Mouse (Mus musculus) spleen, adult 18-20 months (tissue): ENCODE results near the gene Akap14.
A peak's percentile ranks its signal among the peaks of the same experiment; 100 is the strongest.
"Not testable (repeated sequence)": the region's sequence is repeated elsewhere in the genome, so short reads cannot be mapped to it uniquely, and the experiment has no call there.

Experiments used
- DNase-seq, 2 experiments: peaks; one replicate each; pipeline ENCODE4 v3.0.0; 2022; ENCODE audit warnings: mixed read lengths in 2 of 2

Akap14 gene

DNA sequence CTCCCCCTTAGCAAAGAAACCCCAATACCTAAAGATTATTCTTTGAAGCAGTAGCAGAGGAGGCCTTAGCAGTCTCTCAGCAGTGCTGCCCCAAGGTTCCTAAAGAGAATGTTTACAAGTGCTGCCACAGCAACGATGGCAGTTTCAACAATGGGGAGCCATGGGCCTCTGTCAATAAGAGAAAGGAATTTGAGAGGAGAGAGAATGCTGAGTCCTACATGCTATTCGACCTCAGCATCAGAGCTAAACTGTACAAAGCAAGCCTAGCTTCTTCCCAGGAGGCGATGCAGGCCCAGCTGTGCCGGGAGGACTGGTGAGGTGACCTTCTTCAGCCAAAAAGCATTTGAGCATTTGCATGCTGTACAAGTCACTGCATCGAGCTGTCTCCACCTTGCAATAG lies at the start of gene Akap14:
TSS of gene Akap14 (minus strand) at position 101 of the 400 bp plus-strand sequence.
- no peak for DNase-seq

GRCm38 (mm10) chrX:37210941-37211340 lies 42.3 kb upstream of the Akap14 start, which contains the start of gene Gm9:
TSS of gene Gm9 (minus strand) at chrX:37211041.
- no peak for DNase-seq

GRCm38 (mm10) chrX:37198676-37199075 lies 30.0 kb upstream of the Akap14 start:
- DNase-seq: no peak

- no peak for DNase-seq
Observed at GRCm38 (mm10) chrX:37191744-37192379, 23.2 kb upstream of the Akap14 start.

GRCm38 (mm10) chrX:37191105-37191743 lies 22.6 kb upstream of the Akap14 start, which contains the start of the genes Ndufa1 and Rnf113a1:
TSS of gene Ndufa1 (minus strand) at chrX:37191163.
TSS of gene Rnf113a1 (plus strand) at chrX:37191245.
- DNase-seq: peak; percentile 69 to 78

DNA sequence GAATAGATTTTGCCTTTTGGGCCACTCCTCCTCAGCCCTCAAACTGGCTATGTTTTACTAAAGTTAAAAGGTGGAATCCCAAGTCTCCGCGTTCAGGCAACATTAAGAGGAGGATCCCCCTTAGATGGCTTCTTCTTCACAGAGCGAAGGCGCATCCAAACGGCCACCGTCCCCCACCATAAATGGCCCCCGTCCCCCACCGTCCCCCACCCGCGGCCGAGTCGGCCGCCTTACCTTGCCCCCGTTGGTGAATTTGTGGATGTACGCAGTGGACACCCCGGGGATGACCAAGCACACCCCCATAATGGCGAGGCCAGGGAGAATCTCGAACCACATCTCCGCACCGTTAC lies 22.1 kb upstream of the Akap14 start:
- no peak for DNase-seq

DNA sequence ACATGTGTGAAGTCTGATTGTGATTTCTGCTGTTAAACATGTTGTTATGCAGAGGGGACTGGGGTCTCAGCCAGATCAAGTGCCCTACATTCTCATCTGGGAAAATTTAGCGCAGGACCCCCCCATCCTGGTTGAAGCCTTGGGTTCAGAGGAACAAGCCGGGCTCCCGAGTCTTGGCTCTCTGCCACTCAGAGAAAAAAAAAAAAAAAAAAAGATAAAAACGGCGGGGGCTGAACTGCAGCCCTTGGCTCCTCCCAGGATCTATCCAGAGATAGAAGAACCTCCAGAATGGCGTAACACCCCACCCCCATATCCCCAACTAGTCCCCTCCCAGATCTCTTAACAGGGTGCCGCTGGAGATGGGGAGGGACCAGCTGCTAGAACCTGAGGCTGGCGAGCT lies 15.8 kb upstream of the Akap14 start:
- not testable (repeated sequence) for DNase-seq

DNA sequence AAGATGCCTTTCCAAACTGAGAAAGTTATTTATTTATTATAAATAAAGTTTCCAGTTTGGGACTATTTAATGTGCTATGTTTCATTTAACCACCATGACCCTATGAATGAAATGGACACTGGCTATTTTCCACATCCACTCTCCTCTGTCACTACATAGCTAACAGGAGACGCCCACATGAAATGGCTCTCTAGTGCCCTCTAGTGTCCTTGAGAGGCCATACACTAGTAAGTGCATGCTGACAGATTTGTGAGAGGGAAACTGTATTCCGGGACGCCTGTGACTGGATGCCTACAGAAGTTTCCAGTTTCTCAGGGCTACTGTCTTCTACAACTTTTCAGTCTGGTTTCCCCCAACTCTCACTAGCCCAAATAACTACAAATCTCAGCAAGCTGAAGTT lies 1.6 kb downstream of the Akap14 start:
- peak in 1 of 2 experiments; percentile 12 for DNase-seq

GRCm38 (mm10) chrX:37163115-37163514 lies 5.5 kb downstream of the Akap14 start:
- DNase-seq: no peak

DNA sequence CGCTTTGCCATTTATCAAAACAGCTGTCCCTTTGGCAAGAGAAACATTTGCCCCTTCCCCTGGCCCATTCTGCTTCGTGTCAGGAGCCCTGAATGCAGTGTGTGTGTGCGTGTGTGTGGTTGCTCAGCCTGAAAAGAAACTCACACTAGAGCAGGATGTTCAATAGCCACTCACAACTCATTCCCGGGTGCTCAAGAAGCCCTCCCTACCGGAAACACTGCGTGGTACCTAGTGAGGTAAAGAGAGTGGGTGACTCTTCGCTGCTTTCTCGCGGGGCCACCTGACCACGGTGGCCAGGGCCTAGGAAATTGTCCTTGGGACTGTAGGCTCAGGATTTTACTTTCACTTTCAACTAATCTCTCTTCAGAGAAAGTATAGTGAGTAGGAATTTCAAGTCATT lies 7.5 kb downstream of the Akap14 start:
- no peak for DNase-seq

DNA sequence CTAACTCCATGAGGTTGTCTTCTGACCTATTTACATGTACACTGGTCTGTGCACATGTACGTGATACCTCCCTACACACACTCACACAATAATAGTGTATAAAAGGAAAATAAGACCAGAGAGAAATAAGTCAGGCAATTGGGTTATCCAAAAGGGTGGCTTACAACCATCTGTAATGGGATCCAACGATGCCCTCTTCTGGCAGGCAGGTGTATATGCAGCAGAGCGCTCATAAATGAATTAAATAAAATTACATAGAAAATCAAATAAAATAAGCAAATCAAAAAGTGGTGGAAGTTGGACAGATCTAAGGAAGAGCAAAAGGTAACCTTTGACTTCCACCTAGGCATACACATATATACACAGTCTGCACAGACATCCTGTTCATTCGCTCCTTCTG lies 10.8 kb downstream of the Akap14 start:
- DNase-seq: no peak

DNA sequence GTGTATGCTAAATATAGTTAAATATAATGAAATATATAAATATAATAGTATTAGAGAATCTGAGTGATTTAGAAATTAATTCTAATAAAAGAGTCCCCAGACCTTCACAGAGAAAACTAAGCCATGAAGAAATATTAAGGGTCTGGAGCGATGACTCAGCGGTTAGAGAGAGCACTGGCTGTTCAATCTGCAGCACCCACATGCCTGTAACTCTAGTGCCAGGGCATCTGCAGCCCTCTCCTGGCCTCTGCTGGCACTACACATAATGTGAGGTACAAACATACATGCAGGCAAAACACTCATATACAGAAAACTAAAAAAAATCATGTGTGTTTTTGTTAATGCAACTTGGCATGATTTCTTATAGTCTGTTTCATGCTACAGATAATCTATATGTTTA lies 23.7 kb downstream of the Akap14 start:
- DNase-seq: peak in 1 of 2 experiments; percentile 29

DNA sequence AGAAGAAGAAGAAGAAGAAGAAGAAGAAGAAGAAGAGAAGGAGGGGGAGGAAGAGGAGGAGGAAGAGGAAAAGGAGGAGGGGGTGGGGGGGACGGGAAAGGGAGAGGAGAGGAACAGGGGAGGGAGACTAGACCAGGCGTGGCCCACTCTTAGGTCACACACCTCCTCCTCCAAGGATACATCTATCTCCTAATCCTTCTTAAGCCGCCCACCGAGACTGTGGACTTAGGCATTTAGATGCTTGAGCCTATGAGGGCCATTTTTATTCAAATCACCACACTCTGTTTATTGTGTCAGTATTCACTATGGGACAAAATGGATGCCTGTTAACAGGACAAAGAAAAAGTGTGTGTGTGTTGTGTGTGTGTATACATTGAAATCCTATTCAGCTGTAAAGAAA lies 24.1 kb downstream of the Akap14 start:
- DNase-seq: not testable (repeated sequence)

- DNase-seq: no peak
Observed at GRCm38 (mm10) chrX:37141732-37142131, 26.9 kb downstream of the Akap14 start.

- DNase-seq: peak; percentile 32 to 68
Observed at GRCm38 (mm10) chrX:37126671-37127358, 41.8 kb downstream of the Akap14 start, which contains the start of gene Nkap. TSS of gene Nkap (plus strand) at chrX:37126795.

DNA sequence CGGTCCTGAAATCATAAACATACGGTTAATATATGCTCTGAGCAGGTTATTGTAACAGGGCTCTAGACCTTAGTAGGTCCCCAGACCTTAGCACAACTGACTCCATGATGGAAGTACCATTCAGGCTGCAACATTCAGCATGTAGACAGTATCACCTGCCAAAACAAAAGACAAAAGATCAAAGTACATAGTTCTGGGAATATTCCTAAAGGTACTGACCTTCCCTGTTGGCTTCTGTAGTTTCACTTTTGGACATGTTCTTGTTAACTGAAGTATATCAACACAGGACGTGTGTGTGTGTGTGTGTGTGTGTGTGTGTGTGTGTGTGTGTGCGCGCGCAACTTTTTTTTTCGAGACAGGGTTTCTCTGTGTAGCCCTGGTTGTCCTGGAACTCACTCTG lies 43.1 kb downstream of the Akap14 start:
- DNase-seq: no peak

- DNase-seq: no peak
Observed at GRCm38 (mm10) chrX:37120212-37120611, 48.4 kb downstream of the Akap14 start.

GRCm38 (mm10) chrX:37119585-37119984 lies 49.1 kb downstream of the Akap14 start:
- no peak for DNase-seq

DNA sequence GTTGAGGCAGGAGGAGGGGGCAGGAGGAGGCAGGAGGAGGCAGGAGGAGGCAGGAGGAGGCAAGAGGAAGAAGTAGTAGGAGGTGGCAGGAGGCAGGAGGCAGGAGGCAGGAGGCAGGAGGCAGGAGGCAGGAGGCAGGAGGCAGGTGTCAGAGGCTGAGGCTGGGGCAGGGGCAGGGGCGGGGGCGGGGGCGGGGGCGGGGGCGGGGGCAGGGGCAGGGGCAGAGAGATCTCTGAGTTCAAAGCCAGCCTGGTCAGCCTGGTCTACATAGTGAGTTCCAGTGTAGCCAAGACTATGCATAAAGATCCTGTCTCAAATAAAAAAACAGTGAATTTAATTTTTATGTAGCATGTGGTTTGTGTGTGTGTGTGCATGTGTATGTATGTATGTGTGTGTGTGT lies 51.6 kb downstream of the Akap14 start:
- no peak for DNase-seq

DNA sequence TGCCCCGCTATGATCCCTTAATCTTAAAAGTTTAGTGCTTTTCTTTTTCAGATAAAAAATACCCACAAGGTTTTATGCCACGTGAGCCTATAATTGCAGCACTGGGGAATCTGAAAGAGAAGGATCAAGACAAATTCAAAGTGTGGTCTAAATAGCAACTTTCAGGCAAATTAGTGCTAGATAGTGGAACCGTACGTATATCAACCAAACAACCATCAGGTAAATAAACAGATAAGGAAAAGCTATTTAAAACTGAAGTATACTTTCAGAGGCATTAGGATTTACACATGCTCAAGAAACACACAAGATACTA lies 57.8 kb downstream of the Akap14 start:
- DNase-seq: no peak

- DNase-seq: peak; percentile 82 to 87
Observed at GRCm38 (mm10) chrX:37110193-37110880, 58.3 kb downstream of the Akap14 start, which contains the start of gene Upf3b. TSS of gene Upf3b (minus strand) at chrX:37110322.

- no peak for DNase-seq
Observed at GRCm38 (mm10) chrX:37109526-37110192, 59.0 kb downstream of the Akap14 start.

GRCm38 (mm10) chrX:37103826-37104225 lies 64.8 kb downstream of the Akap14 start:
- DNase-seq: no peak
